Mouse (Mus musculus) thymus, adult 18-20 months (tissue): ENCODE results near the gene Gm7970.
"Not testable (repeated sequence)": the region's sequence is repeated elsewhere in the genome, so short reads cannot be mapped to it uniquely, and the experiment has no call there.

Source experiments
- DNase-seq, 2 experiments: peaks; one replicate each; pipeline ENCODE4 v3.0.0; 2022; ENCODE audit warnings: mixed read lengths in 2 of 2

Gm7970 gene

GRCm38 (mm10) chr14:41555483-41555882, at the start of gene Gm7970:
Gene Gm7970, minus strand, starts transcription at chr14:41555583.
- not testable (repeated sequence) for DNase-seq

- not testable (repeated sequence) for DNase-seq
These were observed 45.6 kb upstream of the Gm7970 start for GRCm38 (mm10) chr14:41600935-41601334.

DNA sequence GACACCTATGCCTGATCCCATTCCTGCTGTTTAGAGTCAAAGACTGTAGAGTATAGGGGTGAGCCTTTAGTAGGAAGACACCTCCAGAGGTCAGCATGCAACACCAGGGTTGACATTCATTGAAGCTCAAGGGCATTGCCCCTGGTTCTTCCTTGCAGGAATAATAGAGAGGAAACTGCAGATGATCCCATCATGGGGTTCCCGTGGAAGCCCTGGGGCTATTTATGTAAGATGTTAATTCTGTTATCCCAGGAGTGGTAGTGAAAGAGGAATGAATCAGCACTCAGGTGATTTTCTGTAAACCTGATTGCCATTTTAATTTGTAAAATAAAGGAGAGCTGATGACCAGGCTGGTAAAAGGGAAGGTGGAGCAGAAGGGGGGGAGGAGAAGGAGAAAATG, 31.0 kb upstream of the Gm7970 start:
- not testable (repeated sequence) for DNase-seq

DNA sequence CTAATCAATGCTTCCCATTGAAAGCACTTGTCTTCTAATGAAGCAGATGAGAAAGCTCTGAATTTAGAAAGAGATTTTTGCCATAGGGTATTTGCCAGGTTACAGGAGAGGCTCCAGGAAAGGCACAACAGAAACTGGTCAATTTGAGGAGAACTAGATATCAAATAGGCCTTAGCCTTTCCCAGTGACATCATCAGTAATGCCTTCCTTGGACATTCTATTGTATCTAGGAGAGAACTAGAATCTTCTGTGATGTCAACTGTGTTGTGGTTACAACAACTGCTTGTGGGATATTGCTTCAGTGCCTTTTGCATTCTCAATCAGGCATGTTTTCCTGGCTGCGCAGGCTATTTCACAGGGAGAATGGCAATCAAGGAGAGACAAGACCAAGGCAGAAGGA, 17.5 kb upstream of the Gm7970 start, which contains the start of gene 1700049E17Rik2:
TSS of gene 1700049E17Rik2 (plus strand) at position 301 of the 400 bp plus-strand sequence.
- DNase-seq: not testable (repeated sequence)

DNA sequence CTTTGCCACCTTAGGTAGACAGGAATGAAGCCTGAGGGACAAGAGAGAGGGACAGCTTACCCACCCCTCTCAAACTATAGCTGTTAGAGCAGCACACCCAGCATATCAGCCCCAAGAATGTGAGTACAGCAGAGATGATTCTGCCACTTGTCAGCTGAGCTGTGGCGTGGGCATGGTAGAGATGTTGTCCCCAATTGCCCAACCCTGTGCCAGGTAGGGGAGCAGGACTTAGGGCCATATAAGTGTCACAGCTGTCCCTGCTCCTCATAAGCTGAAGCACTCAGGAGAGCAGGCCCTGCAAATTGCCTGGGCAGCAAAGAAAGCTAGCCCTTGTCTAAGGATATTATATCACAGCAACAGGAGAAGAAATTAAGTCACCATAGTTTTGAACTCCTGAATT, 30.7 kb downstream of the Gm7970 start:
- not testable (repeated sequence) for DNase-seq

DNA sequence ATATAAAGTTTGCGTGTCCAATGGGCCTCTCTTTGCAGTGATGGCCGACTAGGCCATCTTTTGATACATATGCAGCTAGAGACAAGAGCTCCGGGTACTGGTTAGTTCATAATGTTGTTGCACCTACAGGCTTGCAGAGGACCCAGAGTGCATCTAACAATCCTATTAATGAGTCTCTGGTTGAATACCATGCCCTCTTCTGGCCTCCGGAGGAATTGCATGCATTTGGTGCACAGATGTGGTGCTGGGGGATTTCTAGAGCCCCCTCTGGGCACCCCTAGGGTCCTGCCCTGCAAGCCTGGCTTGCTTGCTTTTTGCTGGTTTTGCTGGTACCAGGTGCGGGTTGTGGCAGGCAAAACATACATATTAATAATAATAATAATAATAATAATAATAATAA, 34.7 kb downstream of the Gm7970 start:
- DNase-seq: not testable (repeated sequence)
